Mouse (Mus musculus): ENCODE measurements around the gene Mtfr2. TPM values are rescaled to one million over a fixed set of nuclear protein-coding genes. Genes with fewer than 3 reads are reported as not detected.

Mtfr2 gene
- total and polyA plus RNA-seq, 2 experiments from 2014 or later, result 0.47 to 0.57 TPM

- peaks cover 40% of the 10 kb centered on the region for H3K36me3 ChIP-seq (ENCODE audit: insufficient read depth)
- no peak overlapping the region for H3K9ac ChIP-seq
- ATAC-seq (no peak), DNase-seq (no peak)
- H3K4me3 ChIP-seq (ENCODE audit: low read depth, low read length), result no peak overlapping the region
- H3K4me2 ChIP-seq (ENCODE audit: low read depth), result no peak overlapping the region
- H3K9me3 ChIP-seq (ENCODE audit: low read length), result no peaks in the 10 kb centered on the region
- H3K4me1 ChIP-seq (ENCODE audit: insufficient read depth), result no peaks in the 10 kb centered on the region
- 88% methylated on average over 7 of the region's 7 CpGs for WGBS
- no peaks in the 10 kb centered on the region for H3K27me3 ChIP-seq (ENCODE audit: insufficient read depth, low read length)
- no peak for TF ChIP-seq CTCF (IDR thresholded peaks at IDR 0.05; ENCODE audit: low read depth)
- H3K27ac ChIP-seq (ENCODE audit: low read depth, low read length), result no peak overlapping the region
Observed at GRCm38 (mm10) chr10:20337872-20338271, 9.7 kb upstream of the Mtfr2 start.

GRCm38 (mm10) chr10:20345736-20346135 is 1.8 kb upstream of the Mtfr2 start:
- H3K9ac ChIP-seq, result no peak overlapping the region
- H3K4me2 ChIP-seq (ENCODE audit: low read depth), result no peak overlapping the region
- no peak for TF ChIP-seq CTCF (IDR thresholded peaks at IDR 0.05; ENCODE audit: low read depth)
- peaks cover 31% of the 10 kb centered on the region for H3K36me3 ChIP-seq (ENCODE audit: insufficient read depth)
- DNase-seq (no peak), ATAC-seq (no peak)
- no peak overlapping the region for H3K27ac ChIP-seq (ENCODE audit: low read depth, low read length)
- H3K27me3 ChIP-seq (ENCODE audit: insufficient read depth, low read length), result no peaks in the 10 kb centered on the region
- WGBS, result 82% methylated on average over 1 of the region's 1 CpGs
- no peak overlapping the region for H3K4me3 ChIP-seq (ENCODE audit: low read depth, low read length)
- no peaks in the 10 kb centered on the region for H3K9me3 ChIP-seq (ENCODE audit: low read length)
- H3K4me1 ChIP-seq (ENCODE audit: insufficient read depth), result peaks cover 3% of the 10 kb centered on the region; the same call in 1 of the 2 replicates

- Histone ChIP-seq H3K9me3 (ENCODE audit: low read length) (no peaks in the 10 kb centered on the region), H3K4me1 (ENCODE audit: insufficient read depth) (peaks cover 3% of the 10 kb centered on the region; the same call in 1 of the 2 replicates), H3K9ac (no peak overlapping the region), H3K4me2 (ENCODE audit: low read depth) (no peak overlapping the region), H3K27ac (ENCODE audit: low read depth, low read length) (no peak overlapping the region), H3K4me3 (ENCODE audit: low read depth, low read length) (no peak overlapping the region), H3K27me3 (ENCODE audit: insufficient read depth, low read length) (no peaks in the 10 kb centered on the region), H3K36me3 (ENCODE audit: insufficient read depth) (peaks cover 17% of the 10 kb centered on the region)
- WGBS, result 90% methylated on average over 2 of the region's 2 CpGs
- DNase-seq (no peak), ATAC-seq (no peak)
- TF ChIP-seq CTCF (IDR thresholded peaks at IDR 0.05; ENCODE audit: low read depth), result no peak
Observed at GRCm38 (mm10) chr10:20348894-20349293, 1.3 kb downstream of the Mtfr2 start.

- H3K36me3 ChIP-seq (ENCODE audit: insufficient read depth), result no peaks in the 10 kb centered on the region
- no peak overlapping the region for H3K4me2 ChIP-seq (ENCODE audit: low read depth)
- no peaks in the 10 kb centered on the region for H3K27me3 ChIP-seq (ENCODE audit: insufficient read depth, low read length)
- no peak overlapping the region for H3K9ac ChIP-seq
- DNase-seq, result peak; percentile 73
- no peaks in the 10 kb centered on the region for H3K9me3 ChIP-seq (ENCODE audit: low read length)
- ATAC-seq, result peak; percentile 88
- WGBS, result 62% methylated on average over 10 of the region's 10 CpGs
- H3K4me3 ChIP-seq (ENCODE audit: low read depth, low read length), result no peak overlapping the region
- no peak overlapping the region for H3K27ac ChIP-seq (ENCODE audit: low read depth, low read length)
- TF ChIP-seq CTCF (IDR thresholded peaks at IDR 0.05; ENCODE audit: low read depth), result peak; percentile 91
- no peaks in the 10 kb centered on the region for H3K4me1 ChIP-seq (ENCODE audit: insufficient read depth)
Observed at GRCm38 (mm10) chr10:20361542-20362449, 14.2 kb downstream of the Mtfr2 start.

- no peak for DNase-seq
- no peak overlapping the region for H3K4me3 ChIP-seq (ENCODE audit: low read depth, low read length)
- no peak overlapping the region for H3K9ac ChIP-seq
- WGBS, result 69% methylated on average over 4 of the region's 4 CpGs
- peak; percentile 36; the same call in 1 of the 2 replicates for ATAC-seq
- H3K4me2 ChIP-seq (ENCODE audit: low read depth), result no peak overlapping the region
- H3K27ac ChIP-seq (ENCODE audit: low read depth, low read length), result no peak overlapping the region
- H3K4me1 ChIP-seq (ENCODE audit: insufficient read depth), result no peaks in the 10 kb centered on the region
- no peaks in the 10 kb centered on the region for H3K36me3 ChIP-seq (ENCODE audit: insufficient read depth)
- H3K27me3 ChIP-seq (ENCODE audit: insufficient read depth, low read length), result no peaks in the 10 kb centered on the region
- TF ChIP-seq CTCF (IDR thresholded peaks at IDR 0.05; ENCODE audit: low read depth), result no peak
- no peaks in the 10 kb centered on the region for H3K9me3 ChIP-seq (ENCODE audit: low read length)
Observed at GRCm38 (mm10) chr10:20362450-20363118, 15.0 kb downstream of the Mtfr2 start.

GRCm38 (mm10) chr10:20372046-20372445 is 24.5 kb downstream of the Mtfr2 start:
- Histone ChIP-seq H3K9me3 (ENCODE audit: low read length) (no peaks in the 10 kb centered on the region), H3K9ac (no peak overlapping the region), H3K27ac (ENCODE audit: low read depth, low read length) (no peak overlapping the region), H3K27me3 (ENCODE audit: insufficient read depth, low read length) (no peaks in the 10 kb centered on the region), H3K4me3 (ENCODE audit: low read depth, low read length) (no peak overlapping the region), H3K4me2 (ENCODE audit: low read depth) (no peak overlapping the region), H3K4me1 (ENCODE audit: insufficient read depth) (no peaks in the 10 kb centered on the region), H3K36me3 (ENCODE audit: insufficient read depth) (no peaks in the 10 kb centered on the region)
- 0 out of 2 replicates have a peak, but pooled peaks have one; percentile 14 for TF ChIP-seq CTCF (IDR thresholded peaks at IDR 0.05; ENCODE audit: low read depth)
- ATAC-seq, result no peak
- 93% methylated on average over 5 of the region's 5 CpGs for WGBS
- DNase-seq, result no peak

- Histone ChIP-seq H3K27ac (ENCODE audit: low read depth, low read length) (no peak overlapping the region), H3K4me1 (ENCODE audit: insufficient read depth) (peaks cover 7% of the 10 kb centered on the region; the same call in 1 of the 2 replicates), H3K9ac (no peak overlapping the region), H3K4me2 (ENCODE audit: low read depth) (no peak overlapping the region), H3K27me3 (ENCODE audit: insufficient read depth, low read length) (no peaks in the 10 kb centered on the region), H3K9me3 (ENCODE audit: low read length) (no peaks in the 10 kb centered on the region), H3K36me3 (ENCODE audit: insufficient read depth) (no peaks in the 10 kb centered on the region), H3K4me3 (ENCODE audit: low read depth, low read length) (no peak overlapping the region)
- no peak for TF ChIP-seq CTCF (IDR thresholded peaks at IDR 0.05; ENCODE audit: low read depth)
- 89% methylated on average over 9 of the region's 9 CpGs for WGBS
- no peak for DNase-seq
- no peak for ATAC-seq
Observed at GRCm38 (mm10) chr10:20377621-20378020, 30.1 kb downstream of the Mtfr2 start.
